Mouse (Mus musculus): Measurements from ENCODE around the gene Ltv1.

DNA sequence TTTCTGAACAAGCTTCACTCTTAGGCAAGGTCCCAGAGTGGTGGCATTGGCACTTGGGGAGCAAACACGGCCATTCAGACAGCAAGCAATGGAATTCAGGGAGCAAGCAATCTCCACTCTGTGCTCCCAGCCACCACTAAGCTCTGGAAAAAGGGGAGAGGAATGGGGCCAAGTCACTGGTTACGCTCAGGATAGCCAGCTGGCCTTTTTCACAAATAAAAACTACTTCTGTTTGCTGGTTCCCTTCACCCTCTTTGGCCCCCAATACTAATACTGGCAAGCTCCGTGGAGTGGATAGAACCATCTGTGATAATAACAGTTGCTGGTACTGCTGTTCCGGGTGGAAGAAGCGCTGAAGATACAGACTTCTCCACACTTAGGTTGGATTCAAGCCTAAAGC, 41.6 kb downstream of the Ltv1 start:
- TF ChIP-seq CHD2 (IDR thresholded peaks at IDR 0.05; ENCODE audit: low read depth, low read length) (no peak), ZC3H11A (IDR thresholded peaks at IDR 0.05; ENCODE audit: borderline replicate concordance, low read depth, low read length) (no peak), ZNF384 (IDR thresholded peaks at IDR 0.05; ENCODE audit: low read depth, low read length) (no peak), HCFC1 (IDR thresholded peaks at IDR 0.05; ENCODE audit: borderline replicate concordance, insufficient read depth, low read length) (no peak), MAFK (IDR thresholded peaks at IDR 0.05; ENCODE audit: insufficient read depth, low read depth, low read length) (no peak)
